30 mouse cellular contexts compared by ENCODE assay signal in genomic region chr3:51421921-51422320, GRCm38 (mm10). TPM values are rescaled to one million over a fixed set of nuclear protein-coding genes. Genes with fewer than 3 reads are reported as not detected.
A peak's percentile ranks its signal among the peaks of the same experiment; 100 is the strongest.
DNase-seq lines count a peak whose midpoint lies in the region; ATAC-seq lines count a peak whose summit lies in the region.
"Had no signal": no experiment of that assay in that cellular context is flagged by ENCODE, and none has a peak within 500 bp of the region (broad histone marks: within the 10 kb centered on the region; RNA-seq: fewer than 3 reads in every experiment).

No protein-coding gene starts in this region.

- H3K27me3 ChIP-seq in neural tube, embryonic 15.5 days (replicated peaks), result no peaks in the 10 kb centered on the region
- H3K27me3 ChIP-seq: embryonic facial prominence, embryonic 13.5 days; intestine, embryonic 15.5 days; limb, embryonic 13.5 days; lung, embryonic 15.5 days had no signal

- H3K4me2 ChIP-seq in neural tube, embryonic 15.5 days, result no peak overlapping the region
- H3K4me2 ChIP-seq: embryonic facial prominence, embryonic 13.5 days; intestine, embryonic 15.5 days; limb, embryonic 13.5 days; liver, embryonic 11.5 days; lung, embryonic 15.5 days had no signal

- H3K9ac ChIP-seq in neural tube, embryonic 15.5 days (replicated peaks), result no peak overlapping the region
- H3K9ac ChIP-seq: embryonic facial prominence, embryonic 13.5 days; forebrain, postnatal 0 days; intestine, embryonic 15.5 days; limb, embryonic 13.5 days; lung, embryonic 15.5 days had no signal

- DNase-seq in B cell, adult 2 months, result peak; percentile 14 to 23
- DNase-seq in MEL-GATA-1-ER (ENCODE audit: extremely low read depth, low read depth), result peak; percentile 67
- DNase-seq in urinary bladder, postnatal 36 days (ENCODE audit: low spot score in 2 of 2), result no peak
- DNase-seq in layer of hippocampus, adult 11-12 months (ENCODE audit: low spot score), result no peak
- DNase-seq: adrenal gland, postnatal 14 days; cerebellum, adult 11-12 months; cerebellum, adult 9-11 months; forebrain, postnatal 0 days; kidney, adult 9 months; kidney, postnatal 14 days; lung, postnatal 36 days; midbrain, embryonic 14.5 days; right cerebral cortex, adult 18-20 months; spleen, adult 18-20 months; thymus, adult 2 months; thymus, postnatal 36 days had no signal

- ATAC-seq in megakaryocyte, adult 5-6 weeks (ENCODE audit: poor library complexity, severe bottlenecking), result peak; percentile 84
- no peak for ATAC-seq in neural tube, embryonic 15.5 days (ENCODE audit: low FRiP score)
- ATAC-seq: forebrain, postnatal 0 days; hindbrain, postnatal 0 days; intestine, embryonic 15.5 days had no signal

- H3K4me1 ChIP-seq in neural tube, embryonic 15.5 days, result peaks cover 22% of the 10 kb centered on the region

- no peaks in the 10 kb centered on the region for H3K36me3 ChIP-seq in neural tube, embryonic 15.5 days
- H3K36me3 ChIP-seq: intestine, embryonic 15.5 days; limb, embryonic 13.5 days; lung, embryonic 15.5 days had no signal

- no peaks in the 10 kb centered on the region for H3K9me3 ChIP-seq in neural tube, embryonic 15.5 days (replicated peaks)
- H3K9me3 ChIP-seq: embryonic facial prominence, embryonic 13.5 days; forebrain, embryonic 10.5 days; intestine, embryonic 15.5 days; limb, embryonic 13.5 days; lung, embryonic 15.5 days had no signal

- no peak overlapping the region for H3K27ac ChIP-seq in neural tube, embryonic 15.5 days (replicated peaks)
- H3K27ac ChIP-seq: embryonic facial prominence, embryonic 13.5 days; forebrain, embryonic 10.5 days; hindbrain, postnatal 0 days; intestine, embryonic 15.5 days; left cerebral cortex, adult 2 months; limb, embryonic 13.5 days; lung, embryonic 15.5 days had no signal

- WGBS in neural tube, embryonic 15.5 days, result 90% methylated on average over 3 of the region's 3 CpGs

- H3K4me3 ChIP-seq in neural tube, embryonic 15.5 days (replicated peaks), result no peak overlapping the region
- H3K4me3 ChIP-seq: embryonic facial prominence, embryonic 13.5 days; forebrain, embryonic 10.5 days; intestine, embryonic 15.5 days; left cerebral cortex, adult 2 months; limb, embryonic 13.5 days; lung, embryonic 15.5 days had no signal

RNA-seq across cellular contexts. Expression of gene Naa15, which starts 7.0 kb away (rescaled TPM):
- total RNA-seq in megakaryocyte, adult 5-6 weeks (2015), result 49.5 and 61.9 TPM in 2 replicates
- total RNA-seq in megakaryocyte, adult 5-6 weeks (2017), result 50.3 and 66.1 TPM in 2 replicates
- polyA plus RNA-seq in neural tube, embryonic 15.5 days (2015; fragmentation: Nextera tagmentation; extraction: Ambion mirVana), result 40.6 and 42.8 TPM in 2 replicates

RNA-seq across cellular contexts. Expression of gene Ndufc1, which starts 13.1 kb away (rescaled TPM):
- 118 and 150 TPM in 2 replicates for total RNA-seq in megakaryocyte, adult 5-6 weeks (2015)
- total RNA-seq in megakaryocyte, adult 5-6 weeks (2017), result 46.2 and 78.2 TPM in 2 replicates
- 784 and 883 TPM in 2 replicates for polyA plus RNA-seq in neural tube, embryonic 15.5 days (2015; fragmentation: Nextera tagmentation; extraction: Ambion mirVana)

RNA-seq across cellular contexts. Expression of gene Mgarp, which starts 25.4 kb away (rescaled TPM):
- total RNA-seq in megakaryocyte, adult 5-6 weeks (2015), result not detected in 2 replicates
- total RNA-seq in megakaryocyte, adult 5-6 weeks (2017), result not detected in 2 replicates
- polyA plus RNA-seq in neural tube, embryonic 15.5 days (2015; fragmentation: Nextera tagmentation; extraction: Ambion mirVana), result 0.81 and 1.4 TPM in 2 replicates
- total RNA-seq: layer of hippocampus, adult 18-20 months; layer of hippocampus, postnatal 10 days; left cerebral cortex, adult 2 months; left cerebral cortex, postnatal 36 days; megakaryocyte-erythroid progenitor cell, adult 5-6 weeks had no signal

Comparison
In these comparisons a context has a peak if more than half of its experiments do, and no peak if none do; other contexts are left out.
1. DNase-seq: peak in B cell, adult 2 months (2 of 2) and MEL-GATA-1-ER (single experiment); none in urinary bladder, postnatal 36 days (0 of 2) and layer of hippocampus, adult 11-12 months (single experiment).